Mouse (Mus musculus): ENCODE data around the gene Atp2a2. TPM values are rescaled to one million over a fixed set of nuclear protein-coding genes. Genes with fewer than 3 reads are reported as not detected.

Gene Atp2a2
- total and polyA plus RNA-seq, 2 experiments, result 44.6 to 46.0 TPM

DNA sequence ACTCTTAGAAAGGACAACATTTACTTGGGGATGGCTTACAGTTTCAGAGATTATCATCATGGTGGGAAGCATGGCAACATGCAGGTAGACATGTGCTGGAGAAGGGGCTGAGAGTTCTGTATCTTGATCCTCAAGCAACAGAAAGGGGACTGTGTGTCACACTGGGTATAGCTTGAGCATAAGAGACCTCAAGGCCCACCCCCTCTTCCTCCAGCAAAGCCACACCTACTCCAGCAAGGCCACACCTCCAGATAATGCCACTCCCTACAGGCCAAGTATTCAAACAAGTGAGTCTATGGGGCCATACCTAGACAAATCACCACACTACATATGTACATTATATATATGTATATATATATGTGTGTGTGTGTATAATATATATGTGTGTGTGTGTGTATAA lies 5.4 kb upstream of the Atp2a2 start:
- Histone ChIP-seq H3K27ac (replicated peaks; ENCODE audit: insufficient read depth, low read depth, low read length) (no peak overlapping the region), H3K36me3 (ENCODE audit: control insufficient read depth, insufficient read depth, low read length) (no peaks in the 10 kb centered on the region), H3K79me2 (ENCODE audit: control insufficient read depth, insufficient read depth, low read length) (no peaks in the 10 kb centered on the region), H3K27me3 (ENCODE audit: control insufficient read depth, insufficient read depth, low read length) (no peaks in the 10 kb centered on the region), H3K4me1 (ENCODE audit: control insufficient read depth, insufficient read depth, low read length) (no peaks in the 10 kb centered on the region), H3K9ac (ENCODE audit: low read depth, low read length) (no peak overlapping the region), H3K4me3 (ENCODE audit: insufficient read depth, low read depth, low read length) (no peak overlapping the region)
- DNase-seq (ENCODE audit: extremely low read depth, low read depth, low spot score), result no peak
- TF ChIP-seq CTCF (IDR thresholded peaks at IDR 0.05; ENCODE audit: low read depth, low read length), result no peak
- TF ChIP-seq POLR2A (IDR thresholded peaks at IDR 0.05; ENCODE audit: extremely low read depth, insufficient read depth, low read length), result no peak

- Histone ChIP-seq H3K27me3 (ENCODE audit: control insufficient read depth, insufficient read depth, low read length) (no peaks in the 10 kb centered on the region), H3K36me3 (ENCODE audit: control insufficient read depth, insufficient read depth, low read length) (no peaks in the 10 kb centered on the region), H3K4me3 (ENCODE audit: insufficient read depth, low read depth, low read length) (no peak overlapping the region), H3K4me1 (ENCODE audit: control insufficient read depth, insufficient read depth, low read length) (no peaks in the 10 kb centered on the region), H3K9ac (ENCODE audit: low read depth, low read length) (no peak overlapping the region), H3K27ac (replicated peaks; ENCODE audit: insufficient read depth, low read depth, low read length) (no peak overlapping the region), H3K79me2 (ENCODE audit: control insufficient read depth, insufficient read depth, low read length) (peaks cover 5% of the 10 kb centered on the region; the same call in 1 of the 2 replicates)
- DNase-seq (ENCODE audit: extremely low read depth, low read depth, low spot score), result no peak
- 87% methylated on average over 3 of the region's 3 CpGs for WGBS
- TF ChIP-seq POLR2A (IDR thresholded peaks at IDR 0.05; ENCODE audit: extremely low read depth, insufficient read depth, low read length) (no peak), CTCF (IDR thresholded peaks at IDR 0.05; ENCODE audit: low read depth, low read length) (no peak)
Observed at GRCm38 (mm10) chr5:122506462-122506861, 4.4 kb upstream of the Atp2a2 start.

DNA sequence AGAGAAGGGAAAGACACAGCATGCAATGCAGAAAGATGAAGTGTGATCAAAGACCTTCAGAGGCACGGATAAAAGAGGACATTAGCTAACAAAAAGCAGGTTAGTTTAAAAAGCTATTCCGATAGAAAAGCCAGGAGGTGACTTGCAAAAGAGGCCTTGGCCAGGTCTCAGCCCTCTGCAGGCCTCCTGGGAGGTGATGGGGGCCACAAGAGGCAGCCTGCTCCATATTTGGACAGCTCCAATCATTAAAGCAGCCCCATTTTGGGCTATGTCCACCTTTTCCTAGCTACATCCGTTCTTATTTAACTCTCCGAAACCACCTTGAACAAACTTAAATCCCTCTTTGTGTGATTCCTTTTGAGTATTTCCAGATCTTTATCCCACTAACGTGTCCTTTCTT lies 3.5 kb upstream of the Atp2a2 start:
- no peak overlapping the region for H3K4me3 ChIP-seq (ENCODE audit: insufficient read depth, low read depth, low read length)
- no peaks in the 10 kb centered on the region for H3K27me3 ChIP-seq (ENCODE audit: control insufficient read depth, insufficient read depth, low read length)
- H3K27ac ChIP-seq (replicated peaks; ENCODE audit: insufficient read depth, low read depth, low read length), result no peak overlapping the region
- no peaks in the 10 kb centered on the region for H3K4me1 ChIP-seq (ENCODE audit: control insufficient read depth, insufficient read depth, low read length)
- no peak for DNase-seq (ENCODE audit: extremely low read depth, low read depth, low spot score)
- no peak overlapping the region for H3K9ac ChIP-seq (ENCODE audit: low read depth, low read length)
- H3K79me2 ChIP-seq (ENCODE audit: control insufficient read depth, insufficient read depth, low read length), result peaks cover 11% of the 10 kb centered on the region; the same call in 1 of the 2 replicates
- 95% methylated on average over 5 of the region's 5 CpGs for WGBS
- no peaks in the 10 kb centered on the region for H3K36me3 ChIP-seq (ENCODE audit: control insufficient read depth, insufficient read depth, low read length)
- no peak for TF ChIP-seq POLR2A (IDR thresholded peaks at IDR 0.05; ENCODE audit: extremely low read depth, insufficient read depth, low read length)
- TF ChIP-seq CTCF (IDR thresholded peaks at IDR 0.05; ENCODE audit: low read depth, low read length), result no peak

GRCm38 (mm10) chr5:122503760-122504119 lies 1.7 kb upstream of the Atp2a2 start:
- peaks cover 11% of the 10 kb centered on the region; the same call in 1 of the 2 replicates for H3K79me2 ChIP-seq (ENCODE audit: control insufficient read depth, insufficient read depth, low read length)
- no peak overlapping the region for H3K4me3 ChIP-seq (ENCODE audit: insufficient read depth, low read depth, low read length)
- H3K27me3 ChIP-seq (ENCODE audit: control insufficient read depth, insufficient read depth, low read length), result no peaks in the 10 kb centered on the region
- WGBS, result 79% methylated on average over 4 of the region's 4 CpGs
- 0 out of 2 replicates have a peak, but pooled peaks cover 3% of the 10 kb centered on the region for H3K4me1 ChIP-seq (ENCODE audit: control insufficient read depth, insufficient read depth, low read length)
- TF ChIP-seq POLR2A (IDR thresholded peaks at IDR 0.05; ENCODE audit: extremely low read depth, insufficient read depth, low read length), result no peak
- TF ChIP-seq CTCF (IDR thresholded peaks at IDR 0.05; ENCODE audit: low read depth, low read length), result no peak
- DNase-seq (ENCODE audit: extremely low read depth, low read depth, low spot score), result no peak
- no peak overlapping the region for H3K9ac ChIP-seq (ENCODE audit: low read depth, low read length)
- no peak overlapping the region for H3K27ac ChIP-seq (replicated peaks; ENCODE audit: insufficient read depth, low read depth, low read length)
- peaks cover 6% of the 10 kb centered on the region; the same call in 1 of the 2 replicates for H3K36me3 ChIP-seq (ENCODE audit: control insufficient read depth, insufficient read depth, low read length)

GRCm38 (mm10) chr5:122503015-122503759 lies 1.2 kb upstream of the Atp2a2 start:
- peak overlapping the region; percentile 74; the same call in 1 of the 2 replicates for H3K4me3 ChIP-seq (ENCODE audit: insufficient read depth, low read depth, low read length)

More at GRCm38 (mm10) chr5:122503015-122503759, 1.2 kb upstream of the Atp2a2 start:
- DNase-seq (ENCODE audit: extremely low read depth, low read depth, low spot score), result no peak
- no peak for TF ChIP-seq CTCF (IDR thresholded peaks at IDR 0.05; ENCODE audit: low read depth, low read length)
- no peak for TF ChIP-seq POLR2A (IDR thresholded peaks at IDR 0.05; ENCODE audit: extremely low read depth, insufficient read depth, low read length)
- Histone ChIP-seq H3K27me3 (ENCODE audit: control insufficient read depth, insufficient read depth, low read length) (no peaks in the 10 kb centered on the region), H3K4me1 (ENCODE audit: control insufficient read depth, insufficient read depth, low read length) (peaks cover 8% of the 10 kb centered on the region; the same call in 1 of the 2 replicates), H3K9ac (ENCODE audit: low read depth, low read length) (peak overlapping the region; percentile 97), H3K36me3 (ENCODE audit: control insufficient read depth, insufficient read depth, low read length) (peaks cover 8% of the 10 kb centered on the region; the same call in 1 of the 2 replicates), H3K27ac (replicated peaks; ENCODE audit: insufficient read depth, low read depth, low read length) (no peak overlapping the region), H3K79me2 (ENCODE audit: control insufficient read depth, insufficient read depth, low read length) (peaks cover 11% of the 10 kb centered on the region; the same call in 1 of the 2 replicates)
- WGBS, result 66% methylated on average over 15 of the region's 15 CpGs

Measured in liver, adult 2 months (tissue).